Mouse (Mus musculus) ZHBTc4 (cell line): Measurements from ENCODE around the gene Cygb.
"Not testable (repeated sequence)": the region's sequence is repeated elsewhere in the genome, so short reads cannot be mapped to it uniquely, and the experiment has no call there.

Source experiments
- DNase-seq: peaks from one replicate; pipeline ENCODE4 v3.0.0-alpha.2; 2011; ENCODE audit warnings: low read depth, low spot score

Cygb gene

GRCm38 (mm10) chr11:116615735-116616437 lies 38.2 kb downstream of the Cygb start:
- peak; percentile 74 for DNase-seq

GRCm38 (mm10) chr11:116613234-116613633 lies 40.9 kb downstream of the Cygb start:
- DNase-seq, result no peak

- DNase-seq, result no peak
Measured at GRCm38 (mm10) chr11:116612554-116612953, 41.6 kb downstream of the Cygb start.

GRCm38 (mm10) chr11:116611883-116612282 lies 42.2 kb downstream of the Cygb start:
- DNase-seq, result no peak

- DNase-seq, result not testable (repeated sequence)
Measured at GRCm38 (mm10) chr11:116611168-116611567, 42.9 kb downstream of the Cygb start.

- DNase-seq, result no peak
Measured at GRCm38 (mm10) chr11:116609965-116610630, 44.0 kb downstream of the Cygb start.

- no peak for DNase-seq
Measured at GRCm38 (mm10) chr11:116607717-116608116, 46.4 kb downstream of the Cygb start.

- peak; percentile 70 for DNase-seq
Measured at GRCm38 (mm10) chr11:116604097-116604496, 50.0 kb downstream of the Cygb start.

GRCm38 (mm10) chr11:116603339-116603738 lies 50.8 kb downstream of the Cygb start:
- peak; percentile 91 for DNase-seq

GRCm38 (mm10) chr11:116602043-116602442 lies 52.1 kb downstream of the Cygb start:
- DNase-seq, result no peak

GRCm38 (mm10) chr11:116601166-116601565 lies 52.9 kb downstream of the Cygb start:
- DNase-seq, result no peak

GRCm38 (mm10) chr11:116599230-116599629 lies 54.9 kb downstream of the Cygb start:
- no peak for DNase-seq

GRCm38 (mm10) chr11:116598193-116598592 lies 55.9 kb downstream of the Cygb start:
- no peak for DNase-seq

GRCm38 (mm10) chr11:116596766-116597165 lies 57.3 kb downstream of the Cygb start:
- no peak for DNase-seq
